Mouse (Mus musculus) inflammation-experienced regulatory T-cells, adult 6 months (primary cell): Measurements from ENCODE around the gene Dnmbp. TPM values are rescaled to one million over a fixed set of nuclear protein-coding genes. Genes with fewer than 3 reads are reported as not detected.

Source experiments
- ATAC-seq: one replicate; pipeline ENCODE4 v1.8.0; 2017
- polyA plus RNA-seq, 3 experiments: library from polyadenylated mRNA; unstranded; fragments of 100-300 nt; shearing (Covaris generic); gene quantifications; one replicate each; pipeline ENCODE4 v1.2.1; 2017

Gene Dnmbp
- polyA plus RNA-seq, 3 experiments from 2014 or later = 3.5 to 7.0 (median 6.7) TPM

DNA sequence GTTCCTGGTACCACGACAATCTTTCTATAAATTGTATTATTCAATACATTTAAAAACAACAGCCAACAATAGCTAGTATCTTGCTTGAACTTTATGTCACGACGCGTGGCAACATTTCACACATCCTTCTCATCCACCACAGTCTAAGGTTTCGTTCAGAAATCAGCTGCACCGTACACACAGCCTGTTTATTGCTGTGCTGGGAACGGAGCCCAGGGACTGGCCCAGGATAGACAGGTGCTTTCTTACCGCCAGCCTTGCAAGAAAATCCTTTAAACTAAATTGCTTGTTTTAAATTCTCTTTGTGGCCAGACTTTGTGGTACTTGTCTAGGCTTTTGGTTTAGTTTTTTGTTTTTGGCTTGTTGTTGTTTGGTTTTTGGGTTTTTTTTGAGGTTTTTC is 62.6 kb downstream of the Dnmbp start:
- ATAC-seq = no peak

- ATAC-seq = no peak
These were observed 64.0 kb downstream of the Dnmbp start for GRCm38 (mm10) chr19:43875996-43876395.

- ATAC-seq = no peak
These were observed 65.6 kb downstream of the Dnmbp start for GRCm38 (mm10) chr19:43874351-43874750.

DNA sequence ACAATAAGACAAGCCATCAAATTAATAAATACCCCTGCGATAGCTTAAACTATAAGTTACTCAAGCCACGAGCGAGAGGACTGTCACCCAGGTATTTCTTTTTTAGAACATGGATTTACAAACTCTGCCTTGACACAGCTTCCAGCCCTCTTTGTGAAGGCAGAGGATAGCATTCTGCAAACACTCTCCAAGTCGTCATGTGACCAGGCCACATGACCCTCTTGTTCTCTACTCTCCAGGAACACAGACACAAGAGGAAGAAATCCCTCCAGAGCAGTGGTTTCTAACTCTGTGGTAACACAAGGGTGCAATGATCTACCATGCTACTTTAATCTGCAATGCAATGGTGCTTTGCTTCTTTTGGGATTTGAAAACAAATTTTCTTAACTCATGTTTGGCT is 69.6 kb downstream of the Dnmbp start:
- ATAC-seq = no peak

DNA sequence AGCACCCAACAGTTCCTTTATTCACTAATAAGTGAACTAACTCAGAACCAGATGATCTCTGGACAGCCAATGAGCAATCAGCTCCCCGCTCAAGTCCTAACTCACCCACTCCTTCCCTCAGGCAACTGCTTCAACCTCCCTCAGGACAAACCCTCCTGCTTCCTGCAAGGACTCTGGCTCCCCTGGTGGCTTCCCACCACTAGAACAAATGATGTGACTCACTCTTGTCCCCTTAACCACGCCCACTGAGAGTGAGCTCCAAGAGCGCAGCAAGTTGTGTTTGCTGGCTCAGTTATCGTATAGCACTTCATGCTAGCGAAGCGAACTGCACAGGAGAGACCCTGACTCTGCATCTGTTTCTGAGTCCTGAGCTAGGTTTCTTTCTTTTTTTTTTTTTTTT is 82.6 kb downstream of the Dnmbp start:
- ATAC-seq = no peak

DNA sequence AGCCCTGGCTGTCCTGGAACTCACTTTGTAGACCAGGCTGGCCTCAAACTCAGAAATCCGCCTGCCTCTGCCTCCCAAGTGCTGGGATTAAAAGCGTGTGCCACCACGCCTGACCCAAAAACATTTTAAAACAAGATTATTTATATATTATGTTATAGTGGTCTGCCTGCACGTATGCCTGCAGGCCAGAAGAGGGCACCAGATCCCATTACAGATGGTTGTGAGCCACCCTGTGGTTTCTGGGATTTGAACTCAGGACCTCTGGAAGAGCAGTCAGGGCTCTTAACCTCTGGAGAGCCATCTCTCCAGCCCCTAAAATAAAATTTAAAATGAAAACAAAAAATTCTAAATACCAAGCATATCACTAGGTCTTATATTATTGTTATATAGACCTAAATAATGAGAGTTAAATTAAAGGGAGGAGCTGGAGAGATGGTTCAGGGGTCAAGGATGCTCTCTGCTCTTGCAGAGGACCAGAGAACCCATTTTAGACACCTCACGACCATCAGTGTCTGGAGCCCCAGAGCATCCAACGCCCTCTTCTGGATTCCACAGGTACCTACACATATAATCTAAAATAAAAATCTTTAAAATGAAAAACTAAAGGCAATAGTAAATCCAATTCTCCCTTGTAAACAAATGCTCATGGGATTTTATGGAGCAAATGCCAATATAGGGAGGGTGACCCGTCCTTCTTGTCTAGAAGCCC is 87.0 kb downstream of the Dnmbp start:
- ATAC-seq = no peak

GRCm38 (mm10) chr19:43851996-43852630 is 87.9 kb downstream of the Dnmbp start:
- peak; percentile 89 for ATAC-seq

DNA sequence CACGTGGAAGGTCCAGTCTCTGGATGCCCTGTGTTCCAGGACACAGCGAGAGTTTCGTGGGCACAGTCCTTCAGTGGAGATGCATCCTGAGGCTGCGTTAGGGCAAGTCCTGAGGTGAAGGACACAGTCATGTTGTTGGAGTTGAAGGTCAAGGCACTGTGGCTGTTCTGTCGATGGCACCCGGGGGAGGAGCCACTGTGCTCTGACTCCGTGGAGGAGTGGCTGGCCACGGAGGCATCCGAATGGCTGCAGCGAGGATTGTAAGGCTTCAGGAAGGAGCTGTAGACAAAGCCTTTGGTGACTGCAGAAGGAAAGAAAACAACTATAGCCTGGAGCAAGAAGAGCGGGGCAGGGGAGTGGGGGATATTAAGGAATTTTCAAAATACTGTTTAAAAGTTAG is 90.0 kb downstream of the Dnmbp start:
- no peak for ATAC-seq

DNA sequence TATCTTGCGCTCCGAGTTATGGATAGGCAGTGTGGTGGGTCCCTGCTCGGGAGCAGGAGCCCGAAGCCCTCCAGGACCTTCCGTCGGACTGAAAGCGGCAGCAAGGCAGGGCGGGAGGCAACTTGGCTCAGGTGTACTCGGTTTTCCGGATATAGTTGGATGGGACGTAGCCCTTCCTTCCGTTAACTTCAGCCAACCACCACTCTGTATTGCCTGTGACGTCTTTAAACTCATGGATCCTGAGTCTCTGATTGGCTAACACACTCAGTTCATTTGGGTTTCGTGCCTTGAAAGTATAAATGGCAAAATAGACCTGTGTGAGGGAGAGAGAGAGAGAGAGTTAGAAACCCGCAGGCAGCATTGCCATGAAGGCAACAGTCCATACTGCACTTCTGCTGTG is 92.0 kb downstream of the Dnmbp start:
- no peak for ATAC-seq

DNA sequence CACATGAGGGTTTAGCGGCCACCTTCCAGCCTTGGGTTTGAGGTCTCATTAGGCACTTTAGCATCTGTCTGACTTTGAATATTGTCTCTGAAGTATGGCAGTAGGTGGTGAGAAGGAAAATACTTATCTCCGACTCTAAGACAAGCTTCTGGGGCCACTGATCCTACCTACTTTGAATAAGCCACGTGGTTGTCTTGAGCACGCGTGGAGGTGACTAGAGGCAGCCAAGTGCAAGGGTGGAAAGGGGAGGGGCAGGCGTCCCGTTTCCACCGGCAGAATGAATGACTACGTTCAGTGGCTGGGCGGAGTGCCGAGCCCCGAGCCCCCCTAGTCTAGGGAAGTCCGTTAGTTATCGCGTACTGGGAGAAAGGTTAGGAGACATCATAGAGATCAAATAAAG is 92.9 kb downstream of the Dnmbp start:
- ATAC-seq = no peak

GRCm38 (mm10) chr19:43845331-43845908 is 94.6 kb downstream of the Dnmbp start:
- ATAC-seq = no peak

DNA sequence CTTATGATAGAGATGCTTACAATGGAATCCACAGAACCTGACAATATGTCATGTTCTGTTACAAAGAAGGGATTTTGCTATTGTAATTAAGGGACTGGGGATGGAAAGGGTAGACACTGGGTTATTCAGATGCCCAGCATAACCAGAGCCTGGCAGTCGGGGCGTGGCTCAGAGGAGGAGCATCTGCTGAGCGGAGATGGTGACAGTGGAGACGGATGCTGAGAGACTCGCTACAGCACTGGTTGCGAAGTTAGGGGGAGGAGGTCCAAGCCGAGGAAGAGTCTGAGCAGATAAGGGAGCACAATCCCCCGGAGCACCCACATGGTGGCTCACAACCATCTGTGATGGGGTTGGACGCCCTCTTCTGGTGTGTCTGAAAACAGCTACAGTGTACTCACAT is 96.8 kb downstream of the Dnmbp start:
- ATAC-seq = no peak

DNA sequence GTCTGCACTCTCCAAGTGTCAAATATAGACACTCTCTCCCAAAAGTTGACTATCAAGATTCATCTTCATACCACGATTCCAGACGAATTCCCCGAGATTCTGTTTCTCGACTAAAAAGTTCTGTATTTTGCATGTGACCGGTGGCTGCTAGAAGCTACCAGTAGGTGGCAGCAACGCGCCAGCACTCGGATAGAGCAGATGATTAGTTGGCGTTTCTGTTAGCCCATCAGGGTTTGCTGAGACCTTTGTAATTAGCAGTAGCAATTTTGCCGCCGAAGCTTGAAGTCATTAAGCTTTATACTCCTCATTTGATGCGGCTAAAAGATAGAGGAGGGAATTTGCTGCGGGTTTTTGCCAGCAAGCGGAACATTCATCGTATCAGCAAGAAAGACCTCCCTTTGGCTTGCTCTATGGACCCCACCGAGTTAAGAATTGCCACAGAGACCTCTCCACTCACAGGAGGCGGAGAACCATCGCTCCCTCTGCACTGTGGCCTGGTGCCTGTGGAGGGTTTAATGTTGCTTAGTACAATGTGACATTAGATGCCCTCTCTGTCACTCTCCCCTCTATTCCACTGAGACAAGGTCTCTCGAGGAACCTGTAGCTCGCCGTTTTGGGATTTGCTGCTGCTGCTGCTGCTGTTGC is 107.4 kb downstream of the Dnmbp start:
- peak; percentile 52 for ATAC-seq

- ATAC-seq = no peak
These were observed 113.1 kb downstream of the Dnmbp start for GRCm38 (mm10) chr19:43826855-43827254.

DNA sequence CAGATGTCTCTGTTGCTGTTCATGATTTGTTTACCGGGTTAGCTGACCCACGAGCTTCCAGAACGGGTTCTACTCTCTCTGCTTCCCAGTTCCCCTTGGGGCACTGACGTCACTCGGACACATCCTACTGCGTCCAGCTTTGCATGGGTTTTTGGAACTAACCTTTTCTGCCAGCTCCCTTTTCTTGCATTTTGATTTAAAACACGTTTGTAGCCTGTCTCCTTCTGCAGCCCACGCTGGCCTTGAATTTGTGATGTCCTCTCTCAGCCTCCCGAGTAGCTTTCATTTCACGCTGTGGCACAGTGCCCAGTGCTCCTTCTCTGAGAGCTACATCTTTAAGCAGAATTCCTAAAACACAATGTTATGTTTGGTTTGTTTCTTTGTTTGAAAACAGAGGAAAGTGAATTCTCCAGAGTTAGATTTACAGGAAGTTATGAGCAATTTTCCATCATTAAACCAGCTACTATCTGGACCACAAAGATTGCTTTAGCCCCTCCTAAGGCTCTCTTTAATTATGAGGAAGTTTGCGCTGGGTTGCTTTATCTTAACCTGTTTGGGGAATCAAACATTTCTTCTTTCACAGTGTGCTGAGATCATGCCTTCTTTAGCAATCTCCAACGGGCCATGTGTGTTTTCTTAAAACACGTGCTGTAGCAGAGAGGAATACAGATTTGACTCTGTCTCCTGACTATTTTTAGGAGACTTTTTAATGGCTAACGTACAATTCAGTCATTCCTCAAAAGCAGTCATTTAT is 124.2 kb downstream of the Dnmbp start:
- ATAC-seq = no peak

GRCm38 (mm10) chr19:43813315-43813714 is 126.7 kb downstream of the Dnmbp start:
- ATAC-seq = no peak

DNA sequence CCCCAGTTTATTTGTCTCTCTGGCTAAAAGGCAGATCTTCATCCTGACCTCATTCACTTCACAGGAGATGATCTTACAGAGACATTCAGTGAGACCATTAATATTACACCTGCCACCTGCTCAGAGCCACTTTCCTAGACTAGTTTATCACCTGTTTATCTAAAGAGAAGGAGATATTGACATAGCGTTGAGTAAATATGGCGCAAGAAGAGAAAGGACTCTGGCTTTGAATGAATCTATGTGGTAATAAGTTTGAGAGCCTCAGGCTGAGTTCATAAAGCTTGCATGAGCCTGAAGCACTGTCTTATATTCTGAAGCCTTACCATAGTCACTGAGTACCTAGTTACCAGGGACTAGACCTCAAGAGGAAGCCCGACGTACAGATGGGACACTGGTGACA is 128.6 kb downstream of the Dnmbp start:
- ATAC-seq = no peak

- no peak for ATAC-seq
These were observed 130.7 kb downstream of the Dnmbp start for GRCm38 (mm10) chr19:43809331-43809730.

- no peak for ATAC-seq
These were observed 136.1 kb downstream of the Dnmbp start for GRCm38 (mm10) chr19:43803866-43804265.

- no peak for ATAC-seq
These were observed 138.5 kb downstream of the Dnmbp start for GRCm38 (mm10) chr19:43801427-43802051.

GRCm38 (mm10) chr19:43797216-43797615 is 142.8 kb downstream of the Dnmbp start:
- ATAC-seq = no peak
